Mouse (Mus musculus) telencephalon, adult 2 months (tissue): ENCODE measurements at regions not wholly inside any gene's neighbourhood (a gene's known extent, or its start where the extent isn't known, plus 50 kb on each side); places are given as distances from the start of the nearest gene placed in this dataset.

ENCODE experiments used
- DNase-seq: peaks from one replicate; pipeline ENCODE4 v3.0.0-alpha.2; 2011; ENCODE audit warnings: low read depth, low spot score

DNA sequence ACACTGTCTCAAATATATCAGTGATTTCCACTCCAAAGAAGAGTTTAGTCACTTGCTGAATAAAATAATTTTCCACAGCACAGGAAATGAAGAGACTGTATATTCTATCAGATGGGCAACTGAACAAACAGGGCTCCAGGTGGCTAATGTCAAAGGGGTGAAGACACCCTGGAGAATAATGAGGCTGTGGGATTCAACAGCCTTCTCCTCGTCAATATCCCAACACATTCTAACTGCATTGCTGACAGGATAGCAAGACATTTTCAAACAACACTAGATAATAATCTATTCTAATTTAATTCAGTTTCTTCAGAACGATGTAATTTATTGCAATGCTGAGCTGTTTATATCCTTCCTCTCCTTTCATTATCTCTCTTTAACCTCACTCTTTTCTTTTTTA lies 134.4 kb upstream of the Klhl13 start:
- DNase-seq: no peak

GRCm38 (mm10) chrX:23495199-23495598 lies 130.3 kb upstream of the Klhl13 start:
- no peak for DNase-seq

DNA sequence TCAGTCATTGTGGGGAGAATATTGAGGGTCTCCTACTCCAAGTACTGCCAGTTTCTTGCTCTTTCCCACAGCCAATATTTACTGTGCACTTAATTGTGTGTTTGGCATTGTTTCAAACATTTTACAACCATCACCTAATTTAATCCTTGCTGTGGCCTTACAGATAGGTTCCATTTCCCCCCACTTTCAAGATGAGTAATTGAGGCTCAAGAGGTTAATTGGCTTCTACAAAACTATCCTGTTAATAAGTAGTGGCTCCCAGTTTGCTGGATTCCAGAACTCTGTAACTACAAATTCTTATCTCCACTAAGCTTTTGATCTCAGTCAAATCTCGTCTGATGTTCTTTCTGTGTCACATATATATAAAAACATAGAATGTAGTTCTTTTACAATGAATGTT lies 112.0 kb upstream of the Klhl13 start:
- no peak for DNase-seq

DNA sequence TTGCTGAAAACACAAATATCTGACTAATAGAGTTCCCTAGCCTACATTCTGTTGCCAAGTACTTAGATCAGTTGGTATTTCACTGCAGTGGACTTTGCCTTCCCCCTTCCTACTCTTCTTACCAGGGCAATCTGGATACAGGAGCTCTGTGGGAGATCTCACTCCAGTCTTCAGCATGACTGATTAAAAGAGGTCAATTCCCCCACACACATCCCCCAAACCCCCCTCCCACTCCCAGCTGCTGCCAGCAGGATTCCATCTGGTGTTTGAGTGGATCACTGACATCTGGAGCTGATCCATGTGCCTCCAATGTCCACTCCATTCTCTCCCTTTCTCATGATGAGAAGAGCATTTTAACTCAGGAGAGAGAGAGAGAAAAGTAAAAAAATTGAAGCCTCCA lies 101.1 kb upstream of the Klhl13 start:
- DNase-seq: no peak

GRCm38 (mm10) chrX:23453616-23454015 lies 88.7 kb upstream of the Klhl13 start:
- peak; percentile 6 for DNase-seq

DNA sequence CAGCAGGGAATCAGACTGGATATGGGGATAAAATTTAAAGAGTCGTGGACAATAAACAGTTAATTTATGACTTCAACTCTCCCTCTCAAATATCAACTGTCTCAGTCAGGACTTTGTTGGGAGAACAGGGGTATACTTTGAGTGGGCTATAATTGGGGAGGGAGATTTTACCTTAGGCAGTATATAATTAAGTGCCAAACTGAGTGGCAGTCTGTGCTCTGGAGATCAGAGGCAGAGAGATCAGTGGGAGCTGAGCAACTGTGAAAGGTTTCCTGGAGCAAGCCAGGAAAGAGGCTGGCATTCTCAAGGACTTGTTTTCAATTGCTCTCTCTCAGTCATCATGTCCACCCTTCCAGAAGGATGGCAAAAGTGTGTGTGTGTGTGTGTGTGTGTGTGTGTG lies 57.9 kb upstream of the Klhl13 start:
- DNase-seq: peak; percentile 1

GRCm38 (mm10) chrX:23417525-23417924 lies 52.6 kb upstream of the Klhl13 start:
- no peak for DNase-seq
